33 mouse cellular contexts compared by ENCODE assay signal in genomic region chrX:73892833-73893232, GRCm38 (mm10). TPM values are rescaled to one million over a fixed set of nuclear protein-coding genes. Genes with fewer than 3 reads are reported as not detected.
DNase-seq lines count a peak whose midpoint lies in the region; ATAC-seq and TF ChIP-seq lines count a peak whose summit lies in the region.
"Had no signal": no experiment of that assay in that cellular context is flagged by ENCODE, and none has a peak within 500 bp of the region (broad histone marks: within the 10 kb centered on the region; RNA-seq: fewer than 3 reads in every experiment).

No protein-coding gene starts in this region.

- H3K36me3 ChIP-seq in hindbrain, postnatal 0 days (ENCODE audit: insufficient read depth, low read length), result no peaks in the 10 kb centered on the region
- H3K36me3 ChIP-seq in hindbrain, embryonic 14.5 days (replicated peaks; ENCODE audit: control insufficient read depth, insufficient read depth), result no peaks in the 10 kb centered on the region
- H3K36me3 ChIP-seq in E14TG2a.4 (ENCODE audit: insufficient read depth, low read length), result no peaks in the 10 kb centered on the region
- H3K36me3 ChIP-seq: embryonic facial prominence, embryonic 10.5 days; embryonic facial prominence, embryonic 15.5 days; heart, embryonic 10.5 days; heart, embryonic 15.5 days; hindbrain, embryonic 13.5 days; limb, embryonic 13.5 days; lung, embryonic 15.5 days; midbrain, embryonic 12.5 days had no signal

- ATAC-seq in hindbrain, postnatal 0 days, result peak; percentile 70
- ATAC-seq in hindbrain, embryonic 14.5 days (ENCODE audit: low FRiP score), result no peak
- ATAC-seq: CD4-positive, CD25-positive, alpha-beta regulatory T cell, adult 4 months; forebrain, embryonic 13.5 days; inflammation-experienced regulatory T-cells, adult 6 months had no signal

- H3K27ac ChIP-seq in hindbrain, postnatal 0 days, result no peak overlapping the region
- H3K27ac ChIP-seq in hindbrain, embryonic 14.5 days, result no peak overlapping the region
- H3K27ac ChIP-seq: embryonic facial prominence, embryonic 10.5 days; embryonic facial prominence, embryonic 15.5 days; forebrain, embryonic 13.5 days; heart, embryonic 10.5 days; heart, embryonic 15.5 days; hindbrain, embryonic 13.5 days; kidney, postnatal 0 days; limb, embryonic 13.5 days; lung, embryonic 15.5 days; midbrain, embryonic 12.5 days had no signal

- no peaks in the 10 kb centered on the region for H3K27me3 ChIP-seq in hindbrain, postnatal 0 days (ENCODE audit: insufficient read depth, low read length)
- H3K27me3 ChIP-seq in hindbrain, embryonic 14.5 days (ENCODE audit: control insufficient read depth, insufficient read depth, low read length), result no peaks in the 10 kb centered on the region
- H3K27me3 ChIP-seq in E14TG2a.4 (ENCODE audit: insufficient read depth, low read length), result no peaks in the 10 kb centered on the region
- H3K27me3 ChIP-seq: embryonic facial prominence, embryonic 15.5 days; forebrain, embryonic 13.5 days; hindbrain, embryonic 13.5 days; lung, embryonic 15.5 days; midbrain, embryonic 12.5 days had no signal

- no peak overlapping the region for H3K4me2 ChIP-seq in hindbrain, postnatal 0 days (ENCODE audit: low read depth, low read length)
- no peak overlapping the region for H3K4me2 ChIP-seq in hindbrain, embryonic 14.5 days (replicated peaks)
- H3K4me2 ChIP-seq: embryonic facial prominence, embryonic 15.5 days; forebrain, embryonic 13.5 days; heart, embryonic 15.5 days; hindbrain, embryonic 13.5 days; limb, embryonic 13.5 days; liver, embryonic 11.5 days; lung, embryonic 15.5 days; midbrain, embryonic 12.5 days had no signal

- H3K9me3 ChIP-seq in hindbrain, postnatal 0 days (ENCODE audit: low read length), result no peaks in the 10 kb centered on the region
- H3K9me3 ChIP-seq in hindbrain, embryonic 14.5 days (ENCODE audit: control insufficient read depth, low read length), result no peaks in the 10 kb centered on the region
- no peaks in the 10 kb centered on the region for H3K9me3 ChIP-seq in E14TG2a.4 (ENCODE audit: low read length)
- H3K9me3 ChIP-seq: embryonic facial prominence, embryonic 10.5 days; embryonic facial prominence, embryonic 15.5 days; forebrain, embryonic 13.5 days; heart, embryonic 10.5 days; heart, embryonic 15.5 days; hindbrain, embryonic 13.5 days; limb, embryonic 13.5 days; lung, embryonic 15.5 days; midbrain, embryonic 12.5 days had no signal

- 88% methylated on average over 14 of the region's 14 CpGs for WGBS in hindbrain, postnatal 0 days
- 89% methylated on average over 14 of the region's 14 CpGs for WGBS in hindbrain, embryonic 14.5 days

- H3K4me3 ChIP-seq in hindbrain, postnatal 0 days (ENCODE audit: low read length), result no peak overlapping the region
- H3K4me3 ChIP-seq in hindbrain, embryonic 14.5 days (replicated peaks; ENCODE audit: low read length), result no peak overlapping the region
- peak overlapping the region; percentile 17; the same call in 1 of the 2 replicates for H3K4me3 ChIP-seq in E14TG2a.4 (replicated peaks; ENCODE audit: low read length)
- H3K4me3 ChIP-seq: embryonic facial prominence, embryonic 10.5 days; embryonic facial prominence, embryonic 15.5 days; forebrain, embryonic 13.5 days; heart, embryonic 10.5 days; heart, embryonic 15.5 days; hindbrain, embryonic 13.5 days; limb, embryonic 13.5 days; lung, embryonic 15.5 days; midbrain, embryonic 12.5 days had no signal

- H3K9ac ChIP-seq in hindbrain, postnatal 0 days (replicated peaks; ENCODE audit: low read length), result no peak overlapping the region
- H3K9ac ChIP-seq in hindbrain, embryonic 14.5 days, result no peak overlapping the region
- H3K9ac ChIP-seq: embryonic facial prominence, embryonic 15.5 days; forebrain, embryonic 13.5 days; heart, embryonic 15.5 days; hindbrain, embryonic 13.5 days; limb, embryonic 13.5 days; lung, embryonic 15.5 days; midbrain, embryonic 12.5 days had no signal

- DNase-seq in hindbrain, postnatal 0 days (ENCODE audit: low spot score), result peak; percentile 13
- DNase-seq in hindbrain, embryonic 14.5 days (ENCODE audit: low spot score), result no peak
- DNase-seq in cerebellum, adult 18-20 months, result peak; percentile 46 to 62
- DNase-seq in cerebellum, postnatal 10 days, result peak; percentile 91 to 94
- no peak for DNase-seq in right cerebral cortex, postnatal 14 days
- no peak for DNase-seq in ovary, adult 18-20 months (ENCODE audit: low spot score)
- DNase-seq in ovary, postnatal 14 days (ENCODE audit: low spot score), result no peak
- DNase-seq: adrenal gland, postnatal 25 days; gastrocnemius, postnatal 14 days; heart, postnatal 36 days; kidney, adult 11 months; layer of hippocampus, adult 9-11 months; spleen, adult 18-20 months; thymus, postnatal 14 days had no signal

- TF ChIP-seq CTCF in hindbrain, postnatal 0 days (IDR thresholded peaks at IDR 0.05; ENCODE audit: low read depth), result no peak
- no peak for TF ChIP-seq CTCF in E14TG2a.4 (conservative IDR thresholded peaks at IDR 0.05; ENCODE audit: low read length)

- H3K4me1 ChIP-seq in hindbrain, postnatal 0 days (ENCODE audit: insufficient read depth, low read length), result no peaks in the 10 kb centered on the region
- H3K4me1 ChIP-seq in hindbrain, embryonic 14.5 days (replicated peaks; ENCODE audit: control insufficient read depth, insufficient read depth, low read length), result no peaks in the 10 kb centered on the region
- no peaks in the 10 kb centered on the region for H3K4me1 ChIP-seq in E14TG2a.4 (replicated peaks; ENCODE audit: low read depth, low read length)
- H3K4me1 ChIP-seq: embryonic facial prominence, embryonic 10.5 days; embryonic facial prominence, embryonic 15.5 days; forebrain, embryonic 13.5 days; heart, embryonic 10.5 days; heart, embryonic 15.5 days; hindbrain, embryonic 13.5 days; limb, embryonic 13.5 days; lung, embryonic 15.5 days; midbrain, embryonic 12.5 days had no signal

RNA-seq across cellular contexts. Expression of gene Avpr2, which starts 0.9 kb away (rescaled TPM):
- not detected in 2 replicates for total RNA-seq in hindbrain, postnatal 0 days (2014; rRNA removed)
- not detected in 2 replicates for polyA plus RNA-seq in hindbrain, postnatal 0 days (2015; fragmentation: Nextera tagmentation; extraction: Ambion mirVana)
- polyA plus RNA-seq in hindbrain, embryonic 14.5 days (2014; fragmentation: Nextera tagmentation; extraction: Ambion mirVana), result 0.39 TPM in 1 of 2 replicates, not detected in the other
- total RNA-seq: adrenal gland, adult 18-20 months; adrenal gland, postnatal 25 days; gastrocnemius, postnatal 14 days; granulocyte monocyte progenitor cell, adult 5-6 weeks; heart, postnatal 36 days; left cerebral cortex, adult 18-20 months; left cerebral cortex, postnatal 25 days had no signal
- polyA plus RNA-seq: brain, embryonic 14.5 days; heart, embryonic 10.5 days had no signal

RNA-seq across cellular contexts. Expression of gene L1cam, which starts 3.1 kb away (rescaled TPM):
- total RNA-seq in hindbrain, postnatal 0 days (2014; rRNA removed), result 237 and 269 TPM in 2 replicates
- polyA plus RNA-seq in hindbrain, postnatal 0 days (2015; fragmentation: Nextera tagmentation; extraction: Ambion mirVana), result 57.4 and 73.8 TPM in 2 replicates
- polyA plus RNA-seq in hindbrain, embryonic 14.5 days (2014; fragmentation: Nextera tagmentation; extraction: Ambion mirVana), result 135 and 147 TPM in 2 replicates

RNA-seq across cellular contexts. Expression of gene Arhgap4, which starts 28.8 kb away (rescaled TPM):
- total RNA-seq in hindbrain, postnatal 0 days (2014; rRNA removed), result 7.0 and 7.1 TPM in 2 replicates
- 1.6 and 1.7 TPM in 2 replicates for polyA plus RNA-seq in hindbrain, postnatal 0 days (2015; fragmentation: Nextera tagmentation; extraction: Ambion mirVana)
- polyA plus RNA-seq in hindbrain, embryonic 14.5 days (2014; fragmentation: Nextera tagmentation; extraction: Ambion mirVana), result 3.0 and 3.1 TPM in 2 replicates

RNA-seq across cellular contexts. Expression of gene Naa10, which starts 28.9 kb away (rescaled TPM):
- 70.7 and 79.2 TPM in 2 replicates for total RNA-seq in hindbrain, postnatal 0 days (2014; rRNA removed)
- polyA plus RNA-seq in hindbrain, postnatal 0 days (2015; fragmentation: Nextera tagmentation; extraction: Ambion mirVana), result 102 and 104 TPM in 2 replicates
- 86.8 and 98.0 TPM in 2 replicates for polyA plus RNA-seq in hindbrain, embryonic 14.5 days (2014; fragmentation: Nextera tagmentation; extraction: Ambion mirVana)

RNA-seq across cellular contexts. Expression of gene Renbp, which starts 37.8 kb away (rescaled TPM):
- 5.5 and 6.3 TPM in 2 replicates for total RNA-seq in hindbrain, postnatal 0 days (2014; rRNA removed)
- 15.2 and 16.5 TPM in 2 replicates for polyA plus RNA-seq in hindbrain, postnatal 0 days (2015; fragmentation: Nextera tagmentation; extraction: Ambion mirVana)
- 11.3 and 15.4 TPM in 2 replicates for polyA plus RNA-seq in hindbrain, embryonic 14.5 days (2014; fragmentation: Nextera tagmentation; extraction: Ambion mirVana)

Comparison
In these comparisons a context has a peak if more than half of its experiments do, and no peak if none do; other contexts are left out.
1. DNase-seq: peak in hindbrain, postnatal 0 days (single experiment), cerebellum, adult 18-20 months (2 of 2) and cerebellum, postnatal 10 days (2 of 2); none in hindbrain, embryonic 14.5 days (single experiment), right cerebral cortex, postnatal 14 days (single experiment), ovary, adult 18-20 months (single experiment) and ovary, postnatal 14 days (single experiment).